Mouse (Mus musculus): Measurements from ENCODE around the gene Tmem120b. TPM values are rescaled to one million over a fixed set of nuclear protein-coding genes. Genes with fewer than 3 reads are reported as not detected.

Tmem120b gene
- total and polyA plus RNA-seq, 3 experiments: 4.8 to 8.0 (median 6.2) TPM

GRCm38 (mm10) chr5:123064207-123064606, 4.0 kb upstream of the Tmem120b start (continued):
- no peak for TF ChIP-seq POLR2AphosphoS2 (IDR thresholded peaks at IDR 0.05; ENCODE audit: low read depth, low read length)

- no peaks in the 10 kb centered on the region for H3K36me3 ChIP-seq (replicated peaks in 1 of 2; ENCODE audit: control insufficient read depth in 1 of 2, insufficient read depth in 1 of 2, low read length in 1 of 2)
- no peak overlapping the region for H3K4me3 ChIP-seq (replicated peaks in 1 of 3; ENCODE audit: low read depth in 2 of 3, low read length in 2 of 3, poor library complexity in 1 of 3)
- peaks cover 0 to 8% of the 10 kb centered on the region in 2 experiments; a peak in 3 of 4 replicates for H3K4me1 ChIP-seq (ENCODE audit: control insufficient read depth in 1 of 2, insufficient read depth in 2 of 2)
- H3K27ac ChIP-seq (ENCODE audit: insufficient read depth, low read depth): no peak overlapping the region
- peak overlapping the region; percentile 84 for H3K4me2 ChIP-seq (ENCODE audit: insufficient read depth, low read depth, poor library complexity, severe bottlenecking)
- dilution Hi-C loops (cut with MboI; ENCODE audit: extremely low pct_ligation_motif_present, extremely low pct_unique_long_range_greater_than_20kb, low sequenced_read_pairs) (no loop called here), in situ Hi-C loops (cut with MboI; ENCODE audit: low pct_ligation_motif_present, low pct_unique_long_range_greater_than_20kb, low sequenced_read_pairs) (loop anchor here (5.0 kb wide), 1 partner anchor 105 kb away; no protein-coding TSS in a partner anchor)
- peak; percentile 81 for DNase-seq (ENCODE audit: extremely low read depth)
- H3K27me3 ChIP-seq (replicated peaks): no peaks in the 10 kb centered on the region
- no peak overlapping the region; the same call in 1 of the 2 replicates for H3K9ac ChIP-seq (ENCODE audit: insufficient read depth, low read depth)
- peaks cover 4% of the 10 kb centered on the region for H3K9me3 ChIP-seq (replicated peaks; ENCODE audit: low read length)
- H3K79me2 ChIP-seq (replicated peaks; ENCODE audit: control insufficient read depth, extremely low read depth, insufficient read depth, poor library complexity, severe bottlenecking): no peaks in the 10 kb centered on the region
- peak; percentile 77 for TF ChIP-seq RAD21 (IDR thresholded peaks at IDR 0.05; ENCODE audit: low read depth, low read length)
- peak; percentile 16 to 77; a peak in 2 of 4 replicates for TF ChIP-seq CTCF (conservative IDR thresholded peaks at IDR 0.05 in 1 of 2, IDR thresholded peaks at IDR 0.05 in 1 of 2; ENCODE audit: low read depth in 2 of 2, low read length in 2 of 2)
- TF ChIP-seq SIN3A (IDR thresholded peaks at IDR 0.05; ENCODE audit: low read length): no peak
- peak; percentile 49; the same call in 1 of the 2 replicates for TF ChIP-seq ZC3H11A (IDR thresholded peaks at IDR 0.05; ENCODE audit: low read depth, low read length)
- TF ChIP-seq PAX5 (IDR thresholded peaks at IDR 0.05; ENCODE audit: low read length): no peak
- peak; percentile 53 for TF ChIP-seq SMC3 (IDR thresholded peaks at IDR 0.05; ENCODE audit: low read depth, low read length)
- 0 out of 2 replicates have a peak, but pooled peaks have one; percentile 36 for TF ChIP-seq POLR2A (IDR thresholded peaks at IDR 0.05; ENCODE audit: low read depth, low read length)
- TF ChIP-seq KAT2A (IDR thresholded peaks at IDR 0.05; ENCODE audit: insufficient replicate concordance, low read length): no peak
Observed at GRCm38 (mm10) chr5:123067395-123067995, 720 bp upstream of the Tmem120b start.

- in situ Hi-C loops (cut with MboI; ENCODE audit: low pct_ligation_motif_present, low pct_unique_long_range_greater_than_20kb, low sequenced_read_pairs) (loop anchor here (5.0 kb wide), 1 partner anchor 104 kb away; no protein-coding TSS in a partner anchor), dilution Hi-C loops (cut with MboI; ENCODE audit: extremely low pct_ligation_motif_present, extremely low pct_unique_long_range_greater_than_20kb, low sequenced_read_pairs) (no loop called here)
- H3K4me2 ChIP-seq (ENCODE audit: insufficient read depth, low read depth, poor library complexity, severe bottlenecking): no peak overlapping the region
- no peak overlapping the region for H3K4me3 ChIP-seq (replicated peaks in 1 of 3; ENCODE audit: low read depth in 2 of 3, low read length in 2 of 3, poor library complexity in 1 of 3)
- H3K79me2 ChIP-seq (replicated peaks; ENCODE audit: control insufficient read depth, extremely low read depth, insufficient read depth, poor library complexity, severe bottlenecking): no peaks in the 10 kb centered on the region
- H3K9ac ChIP-seq (ENCODE audit: insufficient read depth, low read depth): no peak overlapping the region
- no peak overlapping the region for H3K27ac ChIP-seq (ENCODE audit: insufficient read depth, low read depth)
- no peak for TF ChIP-seq MAZ (IDR thresholded peaks at IDR 0.05; ENCODE audit: low read depth, low read length)
- TF ChIP-seq ETS1 (conservative IDR thresholded peaks at IDR 0.05; ENCODE audit: low read depth, low read length): no peak
- TF ChIP-seq MAX (IDR thresholded peaks at IDR 0.05; ENCODE audit: low read length): no peak
- no peak for TF ChIP-seq SIN3A (IDR thresholded peaks at IDR 0.05; ENCODE audit: low read length)
- TF ChIP-seq ELF1 (IDR thresholded peaks at IDR 0.05; ENCODE audit: low read depth, low read length): no peak
- no peak for TF ChIP-seq CHD1 (IDR thresholded peaks at IDR 0.05; ENCODE audit: low read depth, low read length)
- TF ChIP-seq GABPA (IDR thresholded peaks at IDR 0.05; ENCODE audit: insufficient replicate concordance, low read depth, low read length): no peak
- TF ChIP-seq ZKSCAN1 (IDR thresholded peaks at IDR 0.05; ENCODE audit: borderline replicate concordance, low read depth, low read length): no peak
- H3K9me3 ChIP-seq (replicated peaks; ENCODE audit: low read length): peaks cover 4% of the 10 kb centered on the region
- no peaks in the 10 kb centered on the region for H3K27me3 ChIP-seq (replicated peaks)
- peaks cover 0 to 8% of the 10 kb centered on the region in 2 experiments; a peak in 3 of 4 replicates for H3K4me1 ChIP-seq (ENCODE audit: control insufficient read depth in 1 of 2, insufficient read depth in 2 of 2)
- no peak for DNase-seq (ENCODE audit: extremely low read depth)
- H3K36me3 ChIP-seq (replicated peaks in 1 of 2; ENCODE audit: control insufficient read depth in 1 of 2, insufficient read depth in 1 of 2, low read length in 1 of 2): no peaks in the 10 kb centered on the region
Observed at GRCm38 (mm10) chr5:123068714-123069113, 499 bp downstream of the Tmem120b start.

Data from CH12.LX (cell line).